Mouse (Mus musculus) neural tube, postnatal 0 days (tissue): Measurements from ENCODE around the gene Olfr775. TPM values are rescaled to one million over a fixed set of nuclear protein-coding genes. Genes with fewer than 3 reads are reported as not detected.

Experiments
- polyA plus RNA-seq: library from polyadenylated mRNA; unstranded; fragments of >200 nt; fragmentation: Nextera tagmentation; extraction: Ambion mirVana; gene quantifications from 2 replicates; pipeline ENCODE4 v1.2.1, GENCODE M21; 2015

Gene Olfr775
- polyA plus RNA-seq = not detected in 2 replicates

DNA sequence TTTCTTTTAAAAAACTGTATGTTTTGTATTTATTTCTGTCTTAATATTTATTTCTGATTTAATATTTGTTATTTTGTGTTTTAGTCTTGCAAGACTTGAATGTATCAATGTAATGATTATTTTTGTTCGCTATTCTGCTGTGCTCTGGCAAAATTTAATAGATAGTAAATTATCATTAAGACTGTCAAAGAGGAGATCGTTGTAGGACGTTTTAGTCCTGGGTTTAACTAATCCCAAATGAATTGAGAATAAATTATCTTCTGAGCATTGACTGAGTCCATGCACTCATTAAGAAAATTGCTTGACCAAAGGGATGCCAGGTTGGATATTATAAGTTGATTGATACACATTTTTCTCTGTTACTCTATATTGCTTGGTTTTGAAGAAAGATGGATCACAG lies at the start of gene Olfr775:
Olfr775 (plus strand) TSS at position 301 of the 400 bp plus-strand sequence.

DNA sequence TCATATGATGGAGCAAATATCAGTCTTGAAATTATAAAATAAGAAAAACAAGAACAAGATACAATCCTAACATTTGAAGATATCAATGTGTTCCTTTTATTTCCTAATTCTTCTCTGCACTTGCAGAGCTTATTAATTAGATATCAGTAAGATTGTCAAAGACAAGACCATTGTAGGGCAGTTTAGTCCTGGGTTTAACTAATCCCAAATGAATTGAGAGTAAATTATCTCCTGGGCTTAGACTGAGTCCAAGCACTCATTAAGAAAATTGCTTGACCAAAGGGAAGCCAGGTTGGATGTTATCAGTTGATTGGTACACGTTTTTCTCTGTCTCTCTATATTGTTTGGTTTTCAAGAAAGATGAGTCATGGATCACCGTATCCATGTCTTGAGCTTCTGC lies 12.3 kb upstream of the Olfr775 start, which contains the start of gene Olfr774:
Olfr774 (plus strand) TSS at position 301 of the 400 bp plus-strand sequence.

DNA sequence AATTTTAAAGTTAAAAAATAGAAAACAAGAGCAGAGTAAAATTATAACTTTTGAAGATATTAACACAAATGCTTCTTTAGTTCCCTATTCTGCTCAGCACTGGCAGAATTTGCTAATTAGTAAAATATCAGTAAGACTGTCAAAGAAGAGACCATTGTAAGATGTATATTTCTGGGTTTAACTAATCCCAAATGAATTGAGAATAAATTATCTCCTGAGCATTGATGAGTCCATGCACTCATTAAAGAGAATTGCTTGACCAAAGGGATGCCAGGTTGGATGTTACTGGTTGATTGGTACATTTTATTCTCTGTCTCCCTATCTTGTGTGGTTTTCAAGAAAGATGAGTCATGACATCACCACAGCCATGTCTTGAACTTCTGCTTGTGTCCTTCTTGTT lies 10.6 kb downstream of the Olfr775 start, which contains the start of gene Olfr776:
Olfr776 (plus strand) TSS at position 301 of the 400 bp plus-strand sequence.

DNA sequence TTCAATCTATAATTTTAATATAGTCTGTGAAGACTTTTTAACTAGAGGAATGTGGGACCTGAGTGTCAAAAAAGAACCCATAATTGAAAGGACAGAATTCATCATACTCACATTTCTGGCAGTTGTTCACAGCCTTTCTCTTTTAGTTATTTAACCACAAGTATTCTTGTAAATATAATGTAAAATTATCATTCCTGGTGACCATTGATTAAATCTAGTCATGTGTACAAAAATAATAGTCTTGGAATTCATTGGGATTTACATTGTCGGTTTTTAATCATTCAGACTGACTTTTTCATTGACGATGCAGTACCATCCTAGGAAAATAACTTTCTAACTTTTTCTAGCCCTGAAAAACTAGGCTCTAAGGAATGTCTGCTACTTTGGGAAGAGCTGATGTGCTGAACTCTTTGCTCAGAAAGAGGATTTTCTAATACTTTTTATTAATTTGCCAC lies 22.9 kb downstream of the Olfr775 start, which contains the start of gene Olfr777:
Olfr777 (minus strand) TSS at position 405 of the 455 bp plus-strand sequence.

Other genes with a start within 250 kb of the Olfr775 start
- not detected in 2 replicates for gene Olfr763, start 237.6 kb upstream of the Olfr775 start, polyA plus RNA-seq
- gene Olfr764-ps1, start 208.5 kb upstream of the Olfr775 start, polyA plus RNA-seq = not detected in 2 replicates
- not detected in 2 replicates for gene Olfr765, start 198.4 kb upstream of the Olfr775 start, polyA plus RNA-seq
- gene Olfr766-ps1, start 179.4 kb upstream of the Olfr775 start, polyA plus RNA-seq = not detected in 2 replicates
- not detected in 2 replicates for gene Olfr767, start 165.5 kb upstream of the Olfr775 start, polyA plus RNA-seq
- not detected in 2 replicates for gene Olfr768, start 149.0 kb upstream of the Olfr775 start, polyA plus RNA-seq
- gene Olfr769, start 130.6 kb upstream of the Olfr775 start, polyA plus RNA-seq = not detected in 2 replicates
- gene Olfr770, start 109.4 kb upstream of the Olfr775 start, polyA plus RNA-seq = not detected in 2 replicates
- gene Olfr771, start 83.7 kb upstream of the Olfr775 start, polyA plus RNA-seq = not detected in 2 replicates
- gene Olfr772, start 70.5 kb upstream of the Olfr775 start, polyA plus RNA-seq = not detected in 2 replicates
- gene Olfr773, start 61.0 kb upstream of the Olfr775 start, polyA plus RNA-seq = not detected in 2 replicates
- not detected in 2 replicates for gene Olfr774, start 12.2 kb upstream of the Olfr775 start, polyA plus RNA-seq
- not detected in 2 replicates for gene Olfr776, start 10.7 kb downstream of the Olfr775 start, polyA plus RNA-seq
- gene Olfr777, start 23.1 kb downstream of the Olfr775 start, polyA plus RNA-seq = not detected in 2 replicates
- not detected in 2 replicates for gene Olfr780, start 69.7 kb downstream of the Olfr775 start, polyA plus RNA-seq
- not detected in 2 replicates for gene Olfr781, start 80.4 kb downstream of the Olfr775 start, polyA plus RNA-seq
- gene Olfr782, start 100.4 kb downstream of the Olfr775 start, polyA plus RNA-seq = not detected in 2 replicates
- gene Olfr784, start 135.7 kb downstream of the Olfr775 start, polyA plus RNA-seq = 0.10 and 0.14 TPM in 2 replicates
- not detected in 2 replicates for gene Olfr785, start 157.0 kb downstream of the Olfr775 start, polyA plus RNA-seq
- not detected in 2 replicates for gene Olfr786, start 178.9 kb downstream of the Olfr775 start, polyA plus RNA-seq
- gene Olfr787, start 213.4 kb downstream of the Olfr775 start, polyA plus RNA-seq = not detected in 2 replicates
- not detected in 2 replicates for gene Olfr788, start 222.6 kb downstream of the Olfr775 start, polyA plus RNA-seq
- gene Olfr789, start 236.3 kb downstream of the Olfr775 start, polyA plus RNA-seq = not detected in 2 replicates